Mouse (Mus musculus): ENCODE data around the gene Ptprm.
A peak's percentile ranks its signal among the peaks of the same experiment; 100 is the strongest.

Gene Ptprm

DNA sequence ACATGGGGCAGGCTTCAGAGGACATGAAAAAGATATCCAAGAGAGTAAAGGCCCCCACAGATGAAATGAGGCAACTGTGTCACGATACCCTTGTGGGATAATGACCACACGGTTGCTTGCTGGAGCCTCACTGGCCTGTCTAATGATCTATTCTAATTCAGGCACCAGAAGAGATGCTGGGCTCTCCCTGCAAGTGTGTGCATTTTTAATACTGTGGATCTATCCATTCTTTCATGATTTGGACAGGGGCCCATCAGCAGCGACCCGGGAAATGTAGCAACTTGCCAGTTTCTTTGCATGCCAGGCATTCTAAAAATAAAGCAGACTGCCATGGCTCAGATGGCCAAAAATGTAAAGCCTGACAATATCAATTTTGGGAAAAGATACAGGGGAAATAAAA, 280.7 kb downstream of the Ptprm start:
- DNase-seq (ENCODE audit: low spot score): no peak

DNA sequence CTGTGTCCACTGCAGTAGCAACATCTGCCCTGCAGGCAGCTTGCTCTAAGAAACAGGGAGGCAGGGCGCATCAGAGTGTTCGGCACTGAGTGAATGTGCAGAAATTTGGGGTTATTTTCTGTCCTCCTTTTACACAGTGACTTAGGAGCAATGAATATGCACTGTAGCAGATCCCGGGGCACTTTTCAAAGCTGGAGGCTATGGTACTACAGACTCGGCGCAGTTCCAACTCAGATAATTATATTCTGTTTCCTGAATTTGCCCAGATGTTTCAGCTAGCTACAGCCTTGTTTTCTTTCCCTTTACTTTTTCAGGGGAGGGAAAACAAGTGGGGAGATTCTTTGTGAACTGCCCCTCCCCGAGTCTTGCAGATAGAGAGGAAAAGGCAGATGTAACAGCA, 281.1 kb downstream of the Ptprm start:
- no peak for DNase-seq (ENCODE audit: low spot score)

DNA sequence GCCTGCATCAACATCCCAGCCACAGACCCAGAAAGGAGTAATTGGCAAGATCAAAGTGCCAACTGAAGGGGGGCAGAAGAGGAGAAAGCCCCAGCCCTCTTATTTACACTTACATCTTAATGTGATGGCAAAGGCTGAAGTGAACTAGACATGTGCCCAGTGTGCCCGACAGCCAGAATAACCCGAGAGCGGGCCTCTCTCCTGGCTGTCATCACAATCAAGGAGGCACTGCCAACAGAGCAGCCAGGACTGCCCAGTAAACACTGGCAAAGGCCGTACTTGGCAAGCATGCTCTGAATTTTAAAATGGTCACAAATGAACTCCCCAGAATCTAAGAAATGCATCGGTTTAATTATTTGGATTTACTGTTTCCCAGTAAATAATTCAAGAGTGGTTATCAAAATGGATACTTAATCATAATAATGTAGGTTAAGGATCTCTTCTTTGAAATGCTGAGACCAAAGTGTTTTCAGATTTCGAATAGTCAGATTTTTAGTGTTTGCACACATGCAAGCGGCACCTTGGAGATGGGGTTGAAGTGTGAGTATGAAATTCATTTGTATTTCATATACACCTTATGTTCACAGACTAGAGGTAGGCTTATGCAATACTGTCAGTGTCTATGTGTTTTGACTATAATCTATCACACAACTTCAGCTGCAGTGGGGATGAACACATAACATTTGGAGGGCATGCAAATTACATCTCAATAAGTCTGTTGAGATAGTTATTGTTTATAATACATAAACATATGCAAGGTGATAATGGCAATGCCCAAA, 282.8 kb downstream of the Ptprm start:
- DNase-seq (ENCODE audit: low spot score): no peak

DNA sequence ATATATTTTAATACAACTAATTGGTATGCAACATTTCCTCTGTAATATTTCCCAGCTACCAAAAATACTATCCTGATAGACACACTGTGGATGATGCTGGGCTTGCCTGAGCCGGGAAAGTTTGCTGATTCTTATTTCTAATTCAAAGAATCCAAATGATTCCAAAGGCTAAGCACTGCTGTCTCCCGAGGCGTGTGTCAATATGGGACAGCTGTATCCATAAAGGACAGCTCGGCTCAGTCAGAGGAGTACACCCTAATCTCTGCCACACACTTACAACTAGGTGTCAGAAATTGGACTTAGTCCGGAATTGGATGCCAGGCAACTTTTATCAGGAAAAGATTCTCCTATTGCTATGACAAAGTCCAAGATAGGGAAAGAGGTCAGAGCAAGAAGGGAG, 290.6 kb downstream of the Ptprm start:
- DNase-seq (ENCODE audit: low spot score): no peak

DNA sequence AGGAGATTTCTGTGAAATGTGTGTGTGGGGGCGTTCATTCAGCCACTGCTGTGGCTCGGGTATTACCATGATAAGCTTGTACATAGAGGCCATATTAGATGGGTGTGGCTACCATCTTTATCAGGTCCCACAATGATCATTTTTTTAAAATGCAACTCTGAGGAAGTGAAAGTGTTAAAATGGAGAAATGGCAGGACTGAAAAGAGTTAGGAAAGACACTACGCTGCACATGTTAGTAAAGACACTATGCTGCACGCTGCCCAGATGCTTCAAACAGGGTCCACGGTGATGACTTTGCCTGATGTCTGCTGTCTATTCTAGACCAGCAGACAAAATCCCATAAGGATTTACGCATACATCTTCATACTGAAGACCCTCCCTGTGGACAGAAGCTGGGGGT, 298.6 kb downstream of the Ptprm start:
- DNase-seq (ENCODE audit: low spot score): no peak

DNA sequence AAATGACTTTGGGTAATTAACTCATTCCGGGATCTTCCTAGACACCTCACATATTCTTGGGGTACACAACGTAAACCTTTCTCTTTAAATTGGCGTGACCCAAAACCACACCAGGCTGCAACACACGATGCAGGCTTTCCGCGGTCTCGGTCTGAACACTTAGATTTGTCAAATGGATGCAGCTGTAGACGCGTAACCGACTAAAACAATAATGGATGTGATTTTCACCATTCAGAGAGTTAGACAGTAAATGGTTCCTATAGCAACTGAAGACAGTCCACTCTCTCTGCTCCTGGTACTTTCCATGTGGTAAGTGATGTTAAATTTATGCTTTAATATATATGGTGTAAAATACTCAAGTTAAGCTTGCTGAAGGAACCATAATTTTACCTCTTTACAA, 300.1 kb downstream of the Ptprm start:
- no peak for DNase-seq (ENCODE audit: low spot score)

DNA sequence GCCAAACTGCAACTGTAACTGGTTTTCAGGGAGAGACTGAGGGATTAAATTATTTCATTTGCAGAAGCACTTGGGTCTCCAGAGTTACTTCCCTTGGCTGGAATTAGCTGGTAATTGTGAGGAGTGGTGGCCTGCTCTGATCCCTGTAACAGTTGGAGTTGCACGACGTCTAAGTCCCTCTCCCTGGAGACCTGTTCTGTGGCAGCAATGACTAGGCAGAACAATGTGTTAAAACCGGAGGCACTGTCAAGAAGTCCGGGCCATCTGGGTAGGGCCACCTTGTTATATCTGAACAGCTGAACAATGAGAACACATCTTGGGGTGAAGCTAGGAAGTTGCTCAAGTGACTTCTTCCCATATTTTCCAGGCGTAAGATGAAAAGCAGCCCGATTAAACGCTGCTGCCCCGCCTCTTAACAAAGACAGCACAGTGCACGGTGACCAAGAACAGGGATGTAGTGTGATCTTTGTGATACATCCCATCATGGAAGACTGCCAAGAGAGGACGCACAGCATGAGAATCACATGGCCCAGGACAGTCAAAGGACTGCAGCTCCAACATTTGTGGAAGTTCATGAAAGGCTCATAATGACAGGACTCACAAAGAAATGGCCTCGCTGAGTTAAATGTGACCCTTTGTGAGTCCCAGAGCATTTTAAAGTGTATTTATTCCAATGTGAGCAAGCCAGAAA, 301.5 kb downstream of the Ptprm start:
- DNase-seq (ENCODE audit: low spot score): no peak

DNA sequence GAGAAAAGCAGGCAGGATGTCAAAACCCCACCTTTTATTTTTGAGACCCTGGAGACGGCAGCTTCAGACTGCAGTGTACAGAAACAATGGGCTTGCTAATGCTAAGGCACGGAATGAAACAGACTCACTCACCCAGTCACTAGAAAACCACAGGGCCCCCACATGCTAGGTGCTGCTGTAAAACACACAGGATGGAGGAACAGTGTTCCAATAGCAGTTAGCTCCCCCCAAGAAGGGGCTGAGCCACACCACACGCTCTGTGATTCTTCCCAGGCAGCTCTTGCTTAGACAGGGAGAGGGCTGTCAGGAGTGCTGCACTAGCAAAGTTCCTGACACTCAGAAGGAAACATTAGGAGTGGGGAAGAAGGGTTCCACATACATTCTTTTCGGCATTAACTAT, 306.6 kb downstream of the Ptprm start:
- no peak for DNase-seq (ENCODE audit: low spot score)

DNA sequence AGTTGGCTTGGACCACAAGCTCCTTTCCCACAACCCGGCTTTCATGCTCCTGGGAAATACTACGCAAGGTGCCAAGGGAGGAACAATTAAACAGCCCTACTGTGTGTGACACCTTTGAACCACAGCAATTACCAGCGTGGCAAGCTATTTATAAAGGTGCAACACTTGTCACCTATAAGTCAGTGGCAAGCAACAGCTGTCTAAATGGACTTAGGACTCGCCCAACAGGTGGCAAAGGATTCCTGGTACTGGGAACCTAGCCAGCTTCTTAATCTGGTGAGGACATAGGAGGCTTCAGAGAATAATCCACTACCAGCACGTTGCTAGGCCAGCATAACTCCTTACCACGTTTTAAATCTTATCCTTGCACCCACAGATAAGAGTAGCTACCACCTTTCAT, 315.7 kb downstream of the Ptprm start:
- DNase-seq (ENCODE audit: low spot score): no peak

DNA sequence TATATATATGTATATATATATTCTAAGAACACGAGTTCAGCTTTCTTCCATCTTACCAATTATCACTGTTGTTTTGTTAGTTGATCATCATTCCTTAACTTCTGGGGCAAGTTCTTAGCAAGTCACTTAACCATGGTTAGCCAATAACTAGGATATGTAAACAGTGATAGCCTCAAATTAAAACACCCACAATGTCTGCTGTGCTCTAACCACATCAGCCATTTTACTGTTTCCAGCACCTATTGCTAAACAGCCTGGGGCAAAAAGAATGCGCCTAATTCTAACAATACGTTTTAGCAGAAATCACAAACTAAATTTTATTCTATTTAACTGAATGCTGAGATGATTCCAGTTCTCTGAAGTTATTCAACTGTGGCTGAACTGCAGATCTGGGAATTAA, 320.7 kb downstream of the Ptprm start:
- DNase-seq (ENCODE audit: low spot score): no peak

DNA sequence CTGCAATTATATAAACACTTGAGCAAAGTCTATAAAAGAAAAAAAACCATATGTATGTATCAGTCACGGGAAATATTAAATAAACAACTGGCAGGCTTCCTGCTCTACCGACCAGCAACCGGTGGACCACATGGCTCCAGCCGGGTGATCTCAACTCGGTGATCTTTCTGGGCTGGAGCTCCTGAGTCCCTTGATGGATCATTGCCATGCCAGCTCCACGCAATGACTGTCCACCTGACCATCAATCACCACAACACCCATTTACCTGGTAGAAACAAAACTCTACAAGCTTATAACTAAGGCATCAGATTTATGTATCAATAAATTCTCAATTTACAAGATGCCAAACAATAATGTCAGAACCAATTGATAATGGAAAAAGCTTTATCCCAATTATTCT, 322.2 kb downstream of the Ptprm start:
- no peak for DNase-seq (ENCODE audit: low spot score)

DNA sequence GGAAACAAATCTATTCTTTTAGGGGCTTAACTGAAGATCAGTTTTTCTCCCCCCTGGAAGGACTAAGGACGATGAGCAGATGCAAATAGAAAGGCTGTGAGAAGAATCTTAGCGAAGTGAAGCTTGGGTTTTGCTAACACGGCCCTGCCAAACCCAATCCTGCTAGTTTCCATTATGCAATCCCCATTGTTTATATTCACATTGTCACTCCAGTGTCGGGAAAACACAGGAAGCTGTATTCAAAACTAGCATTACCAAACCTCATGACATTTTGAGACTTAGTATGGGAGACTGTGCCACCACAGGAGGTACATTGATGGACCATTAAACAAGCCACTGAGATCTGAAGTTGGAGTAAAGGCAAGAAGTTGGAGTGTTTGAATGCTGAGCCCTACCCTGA, 322.9 kb downstream of the Ptprm start:
- DNase-seq (ENCODE audit: low spot score): no peak

DNA sequence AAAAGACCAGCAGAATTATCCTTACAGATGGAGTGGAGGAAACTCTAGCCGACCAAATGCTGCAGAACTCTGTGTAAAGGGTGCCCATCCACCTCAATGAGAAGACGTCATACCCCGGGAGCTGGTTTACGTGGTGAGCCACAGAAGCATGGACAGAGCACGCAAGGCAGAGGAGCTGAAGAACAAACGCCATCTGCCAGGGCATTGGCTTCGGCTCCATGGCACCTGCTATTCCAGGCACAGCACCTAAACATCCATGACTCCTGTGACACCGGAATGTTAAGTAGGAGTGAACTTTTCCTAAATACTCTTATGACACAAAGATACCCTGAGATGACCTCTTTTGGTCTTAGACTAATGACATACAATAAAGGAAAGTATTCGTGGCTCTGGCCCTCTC, 327.0 kb downstream of the Ptprm start:
- DNase-seq (ENCODE audit: low spot score): no peak

DNA sequence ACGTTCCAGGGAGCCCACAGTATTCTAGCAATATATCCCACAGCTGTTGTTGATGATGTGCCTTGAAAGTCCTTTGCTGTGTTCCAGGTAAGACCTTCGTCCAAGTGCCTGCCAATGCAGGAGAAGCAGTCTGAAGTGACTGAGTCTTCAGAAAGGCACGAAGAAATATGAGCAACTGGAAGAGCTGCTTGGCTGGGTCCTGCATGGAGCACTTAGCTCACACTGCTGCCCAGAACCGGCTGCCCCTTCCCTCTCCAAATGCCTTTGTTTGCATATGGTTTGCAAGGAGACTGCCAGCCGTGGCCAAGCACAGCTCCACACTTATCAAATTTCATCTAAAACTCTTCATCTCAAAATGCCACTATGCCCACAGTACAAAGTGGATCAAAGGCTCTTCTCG, 337.8 kb downstream of the Ptprm start:
- no peak for DNase-seq (ENCODE audit: low spot score)

DNA sequence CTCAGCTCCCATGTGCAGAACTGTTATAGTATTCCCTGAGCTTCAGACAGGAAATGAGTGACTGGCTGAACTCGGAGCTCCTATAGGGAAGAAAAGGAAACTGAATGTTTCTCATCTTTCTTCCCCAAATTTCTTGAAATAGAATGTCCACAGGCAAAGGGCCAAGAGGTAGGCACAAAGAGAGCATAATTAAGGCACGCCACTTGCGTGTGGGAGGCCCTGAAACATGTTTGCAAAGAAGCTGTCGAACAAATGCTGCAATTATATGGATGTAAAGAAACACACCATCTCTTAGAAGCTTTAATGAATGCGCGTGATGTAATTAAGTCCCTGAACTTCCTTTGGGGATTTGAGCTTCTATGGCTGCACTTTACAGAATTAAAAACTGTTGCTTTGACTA, 341.0 kb downstream of the Ptprm start:
- no peak for DNase-seq (ENCODE audit: low spot score)

DNA sequence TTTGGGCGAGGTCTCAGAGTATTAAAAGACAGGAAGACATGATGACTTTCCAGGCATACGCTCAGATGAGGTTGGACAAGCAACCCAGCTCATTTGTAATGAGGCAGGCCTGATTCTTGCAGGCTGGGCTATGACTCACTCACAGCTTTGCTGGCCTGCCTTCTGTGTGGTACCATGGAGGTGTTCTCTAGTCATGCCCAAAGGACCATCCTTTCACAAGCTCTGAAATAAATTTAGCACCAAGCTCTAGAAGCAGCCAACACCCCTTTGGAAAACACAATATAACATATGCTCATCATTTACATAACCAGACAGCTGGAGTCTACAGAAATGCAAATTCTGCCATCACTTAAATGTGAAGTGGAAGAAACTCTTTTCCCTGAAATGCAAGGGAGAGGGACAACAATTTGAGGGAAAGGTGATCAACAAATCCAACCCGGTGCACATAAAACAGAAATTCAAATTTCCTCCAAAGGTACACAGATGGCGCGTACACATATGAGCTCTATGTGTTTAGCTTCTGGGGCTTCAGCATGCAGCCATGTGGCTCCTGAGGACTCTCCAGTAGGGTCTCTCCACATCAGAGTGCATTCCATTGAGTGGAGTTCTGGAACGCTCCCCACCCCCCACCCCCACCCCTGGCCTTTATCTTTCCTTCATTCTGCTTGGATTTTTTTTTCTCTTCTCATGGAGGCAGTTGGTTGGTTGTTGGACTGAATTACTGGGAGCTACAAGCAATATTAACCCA, 342.2 kb downstream of the Ptprm start:
- DNase-seq (ENCODE audit: low spot score): peak; percentile 39

DNA sequence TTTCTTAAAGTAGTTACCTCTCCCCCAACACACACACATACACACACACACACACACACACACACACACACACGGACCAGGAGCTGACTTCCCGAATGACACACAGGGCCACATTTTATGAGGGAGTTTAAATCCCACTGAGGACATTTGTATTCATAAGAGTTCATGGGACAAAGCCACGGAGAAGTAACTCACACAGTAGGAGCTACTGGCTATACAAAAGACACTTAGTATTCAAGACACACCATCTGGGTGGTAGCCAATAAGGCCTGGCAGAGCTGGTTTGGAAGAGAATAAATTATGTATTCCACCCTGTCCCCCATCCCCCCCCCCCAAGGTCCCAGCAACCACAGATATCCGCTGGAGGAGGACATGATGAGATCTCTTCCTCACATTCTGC, 344.1 kb downstream of the Ptprm start:
- no peak for DNase-seq (ENCODE audit: low spot score)

DNA sequence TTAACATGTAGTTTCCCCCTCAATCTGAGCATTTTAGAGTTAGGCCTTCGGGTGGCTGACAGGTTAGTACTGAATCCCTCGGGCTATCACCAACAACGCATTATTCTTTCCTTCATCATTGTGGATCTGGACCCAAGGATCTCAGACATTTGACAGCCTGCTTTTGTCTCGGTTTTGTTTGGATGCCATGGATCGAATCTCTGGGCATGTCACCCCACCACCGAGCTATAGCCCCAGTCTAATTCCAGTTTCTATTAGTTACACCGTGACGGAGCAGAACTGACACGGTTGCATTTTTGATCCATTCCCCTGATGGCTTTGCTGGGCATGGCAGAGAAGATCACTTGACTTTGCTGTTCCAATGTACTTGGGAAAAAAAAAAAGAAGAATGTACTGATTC, 346.1 kb downstream of the Ptprm start:
- DNase-seq (ENCODE audit: low spot score): no peak

DNA sequence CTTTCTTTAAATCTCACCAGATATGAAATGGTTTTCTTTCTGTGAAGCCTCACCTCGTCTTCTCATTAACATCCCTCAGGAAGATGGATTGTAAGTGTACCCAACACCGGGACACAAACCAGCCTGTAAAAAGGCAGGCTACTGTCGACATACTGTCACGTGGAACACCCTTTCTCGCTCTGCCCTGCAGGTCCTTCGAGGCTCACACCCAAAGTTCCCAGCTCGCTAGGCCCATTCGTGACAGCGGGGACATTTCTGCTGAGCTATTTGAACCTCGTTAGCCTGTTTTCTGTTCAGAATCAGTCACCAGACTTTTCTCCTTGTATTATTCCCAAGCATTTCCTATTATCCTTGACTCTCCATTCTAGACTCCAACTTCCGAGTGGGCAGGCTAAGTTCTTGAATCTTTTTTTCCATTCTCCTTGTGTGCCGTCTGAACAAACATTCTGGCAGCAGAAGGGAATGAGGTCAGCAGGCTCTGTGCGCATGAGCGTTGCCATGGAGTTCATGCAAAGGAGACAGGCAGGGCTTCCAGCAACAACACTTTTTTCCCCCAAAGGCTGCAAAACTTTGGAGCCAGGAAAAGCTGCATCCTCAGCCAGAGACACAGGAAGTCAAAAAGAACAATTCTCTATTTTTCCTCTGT, 347.4 kb downstream of the Ptprm start:
- peak; percentile 57 for DNase-seq (ENCODE audit: low spot score)

DNA sequence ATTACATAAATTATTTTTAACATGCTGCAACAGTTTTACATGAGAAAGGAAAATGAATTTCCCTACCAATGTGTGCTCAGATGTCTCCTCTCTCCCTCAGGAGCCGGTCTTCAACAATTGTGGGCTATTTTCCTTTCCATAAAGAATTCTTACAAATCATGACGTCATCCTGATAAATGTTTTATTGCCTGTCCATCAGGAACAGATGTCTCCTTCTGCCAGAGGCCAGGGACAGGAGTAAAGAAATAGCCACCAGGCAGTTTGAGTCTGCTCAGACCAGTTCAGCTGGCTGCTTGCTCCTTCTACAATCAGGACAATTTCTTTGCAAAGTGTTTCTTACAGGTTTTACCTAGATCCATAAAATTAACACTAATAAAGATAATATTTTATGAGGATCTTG, 357.4 kb downstream of the Ptprm start:
- no peak for DNase-seq (ENCODE audit: low spot score)

DNA sequence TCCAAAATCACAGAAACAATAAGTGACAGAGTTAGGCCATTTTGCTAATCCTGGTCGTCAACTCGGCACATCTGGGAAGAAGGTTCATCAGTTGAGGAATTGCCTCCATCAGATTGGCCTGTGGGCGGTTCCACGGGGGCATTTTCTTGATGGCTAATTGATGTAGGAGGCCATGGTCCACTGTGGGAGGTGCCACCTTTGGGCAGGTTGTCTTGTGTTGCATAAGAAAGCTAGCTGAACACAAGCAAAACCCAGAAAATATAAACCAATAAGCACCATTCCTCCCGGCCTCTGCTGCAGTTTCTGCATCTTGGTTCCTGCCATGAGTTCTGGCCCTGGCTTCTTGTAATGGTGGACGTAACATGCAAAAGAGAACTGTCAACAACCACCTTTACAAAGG, 358.2 kb downstream of the Ptprm start:
- DNase-seq (ENCODE audit: low spot score): no peak

DNA sequence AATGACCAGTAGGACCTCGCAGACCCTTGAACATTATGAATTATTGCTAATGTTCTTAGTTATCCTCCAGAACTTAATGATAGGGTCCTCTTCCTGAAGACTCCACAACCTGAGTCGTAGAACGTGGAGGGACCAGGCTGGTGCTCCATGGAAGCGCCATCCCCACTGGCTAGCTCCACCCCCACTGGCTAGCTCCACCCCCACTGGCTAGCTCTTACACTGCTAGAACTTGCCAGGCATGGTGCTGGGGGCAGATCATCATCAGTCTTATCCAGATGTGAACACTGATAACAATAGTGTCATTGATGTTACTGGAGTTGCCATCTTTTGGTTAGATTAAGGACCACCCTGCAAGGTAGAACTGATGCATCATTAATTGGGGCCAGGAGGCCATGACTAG, 362.4 kb downstream of the Ptprm start:
- DNase-seq (ENCODE audit: low spot score): no peak

DNA sequence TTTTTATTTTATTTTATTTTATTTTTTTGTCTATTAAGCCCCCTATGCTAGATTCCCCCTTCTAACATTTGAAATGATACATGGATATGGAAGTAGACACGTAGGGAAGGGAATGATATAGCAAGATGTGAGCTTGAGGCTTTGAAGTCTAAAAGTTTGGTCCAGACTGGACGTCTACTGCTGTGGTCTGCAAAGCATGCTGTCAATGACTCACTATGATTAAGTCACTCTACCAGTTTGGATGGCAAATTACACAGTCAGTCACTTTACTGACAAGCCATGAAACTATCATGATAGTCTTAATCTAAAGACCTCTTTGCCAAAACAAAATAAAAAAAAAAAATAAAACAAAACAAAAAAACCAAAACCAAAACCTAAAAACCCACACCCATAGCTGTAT, 363.5 kb downstream of the Ptprm start:
- no peak for DNase-seq (ENCODE audit: low spot score)
